Comparison of ENCODE assay signal across 10 mouse cellular contexts in the genomic region with DNA sequence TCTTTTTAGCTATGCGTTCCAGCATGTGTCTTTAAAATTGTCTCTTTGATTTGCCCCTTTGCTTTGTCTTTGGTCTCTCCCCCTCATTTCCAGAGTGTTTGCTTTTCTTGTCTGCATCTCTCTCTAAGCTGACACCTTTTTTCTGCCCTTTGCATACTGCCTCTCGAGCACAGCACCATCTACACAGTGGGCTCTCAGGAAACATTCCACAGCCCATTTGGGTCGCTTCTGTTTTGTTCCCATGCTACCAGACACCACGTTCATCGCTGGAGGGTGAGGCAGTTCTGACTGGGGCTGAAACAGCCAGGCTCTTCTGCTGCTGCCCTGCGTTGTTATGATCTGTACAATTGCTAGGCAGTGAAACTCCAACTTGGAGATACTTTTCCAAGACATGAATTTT.
"Had no signal": no experiment of that assay in that cellular context is flagged by ENCODE, and none has a peak within 500 bp of the region (broad histone marks: within the 10 kb centered on the region; RNA-seq: fewer than 3 reads in every experiment).

No protein-coding gene starts in this region.

- H3K4me3 ChIP-seq: kidney, embryonic 15.5 days; limb, embryonic 12.5 days; liver, embryonic 13.5 days had no signal

- H3K27ac ChIP-seq: kidney, embryonic 15.5 days; limb, embryonic 12.5 days; liver, embryonic 13.5 days had no signal

- DNase-seq: kidney, adult 18-20 months; kidney, postnatal 25 days; liver; liver, embryonic 13.5 days; liver, postnatal 0 days; lung, postnatal 36 days; right cerebral cortex, postnatal 25 days; thymus, postnatal 36 days had no signal

- H3K9me3 ChIP-seq: kidney, embryonic 15.5 days; limb, embryonic 12.5 days; liver, embryonic 13.5 days had no signal

- H3K4me2 ChIP-seq: kidney, embryonic 15.5 days; limb, embryonic 12.5 days; liver, embryonic 13.5 days had no signal

- H3K4me1 ChIP-seq: liver, embryonic 13.5 days had no signal

- ATAC-seq: liver, postnatal 0 days had no signal

- H3K27me3 ChIP-seq: kidney, embryonic 15.5 days; limb, embryonic 12.5 days; liver, embryonic 13.5 days had no signal

- H3K9ac ChIP-seq: kidney, embryonic 15.5 days; limb, embryonic 12.5 days; liver, embryonic 13.5 days; liver, postnatal 0 days had no signal
